Mouse (Mus musculus) CH12.LX (cell line): ENCODE results near the gene Ebf4. TPM values are rescaled to one million over a fixed set of nuclear protein-coding genes. Genes with fewer than 3 reads are reported as not detected.

Experiments used
- DNase-seq: peaks from one replicate; pipeline ENCODE4 v3.0.0-alpha.2; 2013; ENCODE audit errors: extremely low read depth
- H3K27ac ChIP-seq: 2 replicates; pipeline ENCODE4 v1.5.1; 2012; ENCODE audit warnings: low read depth, mild to moderate bottlenecking, control low read depth, moderate library complexity; ENCODE audit not compliant: insufficient read depth
- H3K27me3 ChIP-seq: replicated peaks from 2 replicates; pipeline ENCODE3; 2012; ENCODE audit warnings: inconsistent platforms
- H3K36me3 ChIP-seq, 2 experiments: replicated peaks in 1 of 2; 2 replicates each; pipeline versions ENCODE3 to v1.6.1; 2012; ENCODE audit warnings: inconsistent platforms in 1 of 2, low read length in 1 of 2, mild to moderate bottlenecking in 1 of 2, mixed read lengths in 1 of 2, moderate library complexity in 1 of 2; ENCODE audit not compliant: control insufficient read depth in 1 of 2, insufficient read depth in 1 of 2
- H3K4me1 ChIP-seq, 2 experiments: 2 replicates each; pipeline ENCODE4 v1.6.1; 2012; ENCODE audit warnings: inconsistent platforms in 1 of 2, moderate library complexity in 1 of 2; ENCODE audit not compliant: insufficient read depth in 2 of 2, control insufficient read depth in 1 of 2
- H3K4me2 ChIP-seq: 2 replicates; pipeline ENCODE4 v1.6.1; 2012; ENCODE audit warnings: low read depth, mild to moderate bottlenecking, control low read depth; ENCODE audit not compliant: poor library complexity, insufficient read depth, severe bottlenecking
- H3K4me3 ChIP-seq, 3 experiments: fragments of 150-350 bp in 1 of 3; sonication (generic) in 1 of 3; replicated peaks in 1 of 3; 2 replicates each; pipeline versions ENCODE3 to v1.5.1; 2011 to 2012; ENCODE audit warnings: low read depth in 2 of 3, low read length in 2 of 3, mild to moderate bottlenecking in 2 of 3, moderate library complexity in 2 of 3, control low read depth in 1 of 3, improper control_type of control experiment in 1 of 3, inconsistent platforms in 1 of 3, mixed read lengths in 1 of 3; ENCODE audit not compliant: poor library complexity in 1 of 3
- H3K79me2 ChIP-seq: replicated peaks from 2 replicates; pipeline ENCODE4 v1.6.1; 2012; ENCODE audit warnings: mild to moderate bottlenecking, moderate library complexity; ENCODE audit not compliant: control insufficient read depth, poor library complexity, insufficient read depth, severe bottlenecking; ENCODE audit errors: extremely low read depth
- H3K9ac ChIP-seq: 2 replicates; pipeline ENCODE4 v1.6.1; 2012; ENCODE audit warnings: low read depth, mild to moderate bottlenecking, control low read depth, moderate library complexity; ENCODE audit not compliant: insufficient read depth
- H3K9me3 ChIP-seq: replicated peaks from 2 replicates; pipeline ENCODE3; 2012; ENCODE audit warnings: low read length, inconsistent platforms, mixed read lengths
- BHLHE40 ChIP-seq: IDR thresholded peaks from 2 replicates; pipeline ENCODE4 v1.6.1; 2011; ENCODE audit warnings: mild to moderate bottlenecking, low read depth, low read length, improper control_type of control experiment
- CHD2 ChIP-seq: IDR thresholded peaks from 2 replicates; pipeline ENCODE4 v1.6.1; 2011; ENCODE audit warnings: low read length, improper control_type of control experiment
- CTCF ChIP-seq, 2 experiments: IDR thresholded peaks in 1 of 2; conservative IDR thresholded peaks in 1 of 2; 2 replicates each; pipeline ENCODE4 v1.5.1; 2011 to 2012; ENCODE audit warnings: low read depth in 2 of 2, low read length in 2 of 2, improper control_type of control experiment in 1 of 2, inconsistent platforms in 1 of 2, mild to moderate bottlenecking in 1 of 2, moderate library complexity in 1 of 2
- E2F4 ChIP-seq: IDR thresholded peaks from 2 replicates; pipeline ENCODE4 v1.6.1; 2011; ENCODE audit warnings: low read depth, low read length, improper control_type of control experiment; ENCODE audit not compliant: insufficient replicate concordance
- ELF1 ChIP-seq: IDR thresholded peaks from 2 replicates; pipeline ENCODE4 v1.6.1; 2014; ENCODE audit warnings: low read depth, mild to moderate bottlenecking, inconsistent platforms, low read length, improper control_type of control experiment
- EP300 ChIP-seq: IDR thresholded peaks from 2 replicates; pipeline ENCODE4 v1.6.1; 2011; ENCODE audit warnings: low read length, improper control_type of control experiment
- ETS1 ChIP-seq: conservative IDR thresholded peaks from 2 replicates; pipeline ENCODE4 v1.6.1; 2012; ENCODE audit warnings: low read depth, mild to moderate bottlenecking, inconsistent platforms, low read length, improper control_type of control experiment, moderate library complexity
- GABPA ChIP-seq: IDR thresholded peaks from 2 replicates; pipeline ENCODE4 v1.6.1; 2012; ENCODE audit warnings: low read depth, low read length, improper control_type of control experiment, inconsistent platforms; ENCODE audit not compliant: insufficient replicate concordance
- IRF4 ChIP-seq: IDR thresholded peaks from 2 replicates; pipeline ENCODE4 v1.6.1; 2014; ENCODE audit warnings: low read depth, mild to moderate bottlenecking, inconsistent platforms, low read length, improper control_type of control experiment
- JUN ChIP-seq: IDR thresholded peaks from 2 replicates; pipeline ENCODE4 v1.6.1; 2011; ENCODE audit warnings: low read depth, mild to moderate bottlenecking, low read length, improper control_type of control experiment, moderate library complexity; ENCODE audit not compliant: insufficient read depth
- JUND ChIP-seq: conservative IDR thresholded peaks from 2 replicates; pipeline ENCODE4 v1.6.1; 2011; ENCODE audit warnings: low read depth, low read length, improper control_type of control experiment
- KAT2A ChIP-seq: IDR thresholded peaks from 2 replicates; pipeline ENCODE4 v1.6.1; 2012; ENCODE audit warnings: low read length, improper control_type of control experiment, inconsistent platforms; ENCODE audit not compliant: insufficient replicate concordance
- MEF2A ChIP-seq: IDR thresholded peaks from 2 replicates; pipeline ENCODE4 v1.6.1; 2014; ENCODE audit warnings: low read depth, mild to moderate bottlenecking, inconsistent platforms, low read length, improper control_type of control experiment, borderline replicate concordance
- MXI1 ChIP-seq: IDR thresholded peaks from 2 replicates; pipeline ENCODE4 v1.6.1; 2011; ENCODE audit warnings: mild to moderate bottlenecking, low read depth, low read length, improper control_type of control experiment
- MYC ChIP-seq: IDR thresholded peaks from 2 replicates; pipeline ENCODE4 v1.6.1; 2011; ENCODE audit warnings: low read depth, mild to moderate bottlenecking, improper control_type of control experiment, low read length
- NELFE ChIP-seq: IDR thresholded peaks from 2 replicates; pipeline ENCODE4 v1.6.1; 2011; ENCODE audit warnings: low read depth, low read length, improper control_type of control experiment
- NRF1 ChIP-seq: IDR thresholded peaks from 2 replicates; pipeline ENCODE4 v1.6.1; 2014; ENCODE audit warnings: low read depth, mild to moderate bottlenecking, inconsistent platforms, low read length, improper control_type of control experiment, moderate library complexity
- PAX5 ChIP-seq: IDR thresholded peaks from 2 replicates; pipeline ENCODE4 v1.6.1; 2012; ENCODE audit warnings: low read length, inconsistent platforms, mixed read lengths
- POLR2A ChIP-seq: IDR thresholded peaks from 2 replicates; pipeline ENCODE4 v1.6.1; 2011; ENCODE audit warnings: low read depth, mild to moderate bottlenecking, improper control_type of control experiment, low read length
- POLR2AphosphoS2 ChIP-seq: IDR thresholded peaks from 2 replicates; pipeline ENCODE4 v1.6.1; 2011; ENCODE audit warnings: low read depth, low read length, improper control_type of control experiment
- RAD21 ChIP-seq: IDR thresholded peaks from 2 replicates; pipeline ENCODE4 v1.6.1; 2011; ENCODE audit warnings: low read depth, mild to moderate bottlenecking, low read length, improper control_type of control experiment, moderate library complexity
- SMC3 ChIP-seq: IDR thresholded peaks from 2 replicates; pipeline ENCODE4 v1.6.1; 2011; ENCODE audit warnings: low read depth, low read length, improper control_type of control experiment
- TCF12 ChIP-seq: IDR thresholded peaks from 2 replicates; pipeline ENCODE4 v1.6.1; 2014; ENCODE audit warnings: low read depth, mild to moderate bottlenecking, inconsistent platforms, low read length, improper control_type of control experiment
- USF1 ChIP-seq: IDR thresholded peaks from 2 replicates; pipeline ENCODE4 v1.6.1; 2014; ENCODE audit warnings: low read depth, mild to moderate bottlenecking, inconsistent platforms, low read length, improper control_type of control experiment
- USF2 ChIP-seq: conservative IDR thresholded peaks from 2 replicates; pipeline ENCODE4 v1.6.1; 2011; ENCODE audit warnings: low read depth, low read length, improper control_type of control experiment
- ZC3H11A ChIP-seq: IDR thresholded peaks from 2 replicates; pipeline ENCODE4 v1.6.1; 2012; ENCODE audit warnings: low read depth, mild to moderate bottlenecking, inconsistent platforms, low read length, improper control_type of control experiment
- ZMIZ1 ChIP-seq: IDR thresholded peaks from 2 replicates; pipeline ENCODE4 v1.6.1; 2012; ENCODE audit warnings: low read depth, mild to moderate bottlenecking, inconsistent platforms, low read length, improper control_type of control experiment
- dilution Hi-C: fragments of 300-500 bp; cut with MboI; formaldehyde crosslinking; loops from 2 replicates; pipeline ENCODE4 v1.14.3; 2020; ENCODE audit warnings: low sequenced_read_pairs; ENCODE audit not compliant: extremely low pct_unique_long_range_greater_than_20kb, extremely low pct_ligation_motif_present
- in situ Hi-C: fragments of 300-500 bp; cut with MboI; formaldehyde crosslinking; loops from 3 replicates; pipeline ENCODE4 v1.14.3; 2019; ENCODE audit warnings: low sequenced_read_pairs, low pct_ligation_motif_present, low pct_unique_long_range_greater_than_20kb, mixed read lengths
- polyA plus RNA-seq: library from polyadenylated mRNA; unstranded; fragments of >175 nt; gene quantifications from 2 replicates; pipeline ENCODE4 v1.2.1, GENCODE M21; 2012; ENCODE audit warnings: low read depth; ENCODE audit not compliant: insufficient read length
- total RNA-seq, 2 experiments: library from RNA; depleted of rRNA; stranded (reverse); fragments of 300-350 nt in 1 of 2; fragments of >200 nt in 1 of 2; gene quantifications; 2 replicates each; pipeline ENCODE4 v1.2.3; 2012 to 2014

Ebf4 gene
- total and polyA plus RNA-seq, 3 experiments: 0.13 TPM; not detected in 2

DNA sequence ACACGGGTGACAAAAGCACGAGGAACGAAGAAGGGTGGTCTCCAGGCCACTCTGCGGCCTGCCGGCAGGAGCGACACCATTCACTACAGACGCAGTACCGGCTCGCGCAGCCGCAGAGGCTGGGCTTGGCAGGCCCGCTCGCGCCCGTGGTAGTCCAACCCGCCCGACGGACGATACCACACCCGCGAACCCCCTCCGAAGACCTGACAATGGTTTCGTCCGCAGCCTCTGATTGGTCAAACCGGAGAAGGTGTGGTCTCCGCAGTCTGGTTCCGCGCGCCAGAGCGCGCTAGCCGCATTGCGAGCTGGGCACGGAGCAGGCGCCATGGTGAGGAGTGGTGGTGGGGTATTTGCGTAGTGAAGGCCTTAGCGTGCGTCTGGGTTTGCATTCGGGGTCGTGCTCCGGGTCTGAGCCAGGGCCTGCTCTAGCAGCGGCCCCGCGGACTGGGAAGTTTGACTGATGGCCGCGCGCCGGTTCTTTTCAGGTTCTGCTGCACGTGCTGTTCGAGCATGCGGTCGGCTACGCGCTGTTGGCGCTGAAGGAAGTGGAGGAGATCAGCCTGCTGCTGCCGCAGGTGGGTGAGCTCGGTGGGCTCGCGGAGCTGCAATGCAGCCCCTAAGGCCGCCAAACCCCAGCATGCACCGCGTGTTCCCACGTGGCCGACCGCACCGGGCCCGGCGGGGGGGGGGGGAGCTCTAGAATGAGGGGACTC is 20.7 kb upstream of the Ebf4 start, which contains the start of gene Nop56 (continued):
- TF ChIP-seq JUND (no peak), ZC3H11A (no peak), MEF2A (peak; percentile 70; the same call in 1 of the 2 replicates), KAT2A (peak; percentile 84), SMC3 (no peak), CHD2 (no peak; the same call in 1 of the 2 replicates), GABPA (no peak), CTCF (conservative IDR thresholded peaks at IDR 0.05 in 1 of 2, IDR thresholded peaks at IDR 0.05 in 1 of 2; ENCODE audit: low read depth in 2 of 2, low read length in 2 of 2) (no peak), NELFE (peak; percentile 100), IRF4 (0 out of 2 replicates have a peak, but pooled peaks have one; percentile 26), ELF1 (peak; percentile 59), NRF1 (peak; percentile 95), JUN (no peak), TCF12 (peak; percentile 100)
- TF ChIP-seq, all 38 proteins: peak for 23

DNA sequence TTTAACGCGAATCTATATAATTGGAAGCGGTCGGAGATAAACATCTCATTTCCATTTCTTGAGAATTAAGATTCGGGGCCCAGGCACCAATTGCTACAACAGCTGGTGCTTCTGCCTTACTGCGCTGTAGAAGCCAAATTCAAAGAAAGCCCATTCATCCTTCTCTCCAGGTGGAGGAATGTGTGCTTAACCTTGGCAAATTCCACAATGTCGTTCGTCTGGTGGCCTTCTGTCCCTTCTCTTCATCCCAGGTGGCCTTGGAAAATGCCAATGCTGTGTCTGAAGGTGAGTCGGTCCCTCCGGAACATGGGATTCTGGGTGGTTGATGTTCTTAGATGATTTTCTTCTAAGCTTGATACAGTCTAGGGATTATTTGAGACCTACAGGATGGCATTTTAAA is 20.1 kb upstream of the Ebf4 start:
- TF ChIP-seq IRF4: no peak
- no peak for TF ChIP-seq PAX5
- no peak for TF ChIP-seq MXI1
- no peak for TF ChIP-seq RAD21
- TF ChIP-seq TCF12: no peak
- no peak for TF ChIP-seq CHD2
- no peak for TF ChIP-seq POLR2A
- no peak for TF ChIP-seq MYC
- no peak for TF ChIP-seq SMC3
- no peak for TF ChIP-seq POLR2AphosphoS2
- no peak for TF ChIP-seq EP300
- no peak for TF ChIP-seq USF2
- no peak for TF ChIP-seq ETS1
- no peak for TF ChIP-seq GABPA
- no peak for TF ChIP-seq BHLHE40
- no peak for TF ChIP-seq USF1
- no peak for TF ChIP-seq ZMIZ1
- TF ChIP-seq E2F4: no peak
- no peak for TF ChIP-seq ELF1
- no peak for TF ChIP-seq ZC3H11A
- DNase-seq: peak; percentile 22
- Histone ChIP-seq H3K27ac (peak overlapping the region; percentile 37; the same call in 1 of the 2 replicates), H3K4me2 (peak overlapping the region; percentile 94), H3K27me3 (no peaks in the 10 kb centered on the region), H3K36me3 (peaks cover 41 to 50% of the 10 kb centered on the region in 2 experiments), H3K4me1 (peaks cover 15 to 44% of the 10 kb centered on the region in 2 experiments), H3K9ac (peak overlapping the region; percentile 72), H3K4me3 (peak overlapping the region; percentile 69 to 97 (median 78)), H3K79me2 (peaks cover 37% of the 10 kb centered on the region), H3K9me3 (no peaks in the 10 kb centered on the region)
- dilution Hi-C loops: no loop called here
- in situ Hi-C loops: loop anchor here (25.0 kb wide), 1 partner anchor 287 kb away; the partner anchor contains the start of gene Mrps26
